Mouse (Mus musculus) urinary bladder, postnatal 25 days (tissue): ENCODE results near the gene Npas4.
"Not testable (repeated sequence)": the region's sequence is repeated elsewhere in the genome, so short reads cannot be mapped to it uniquely, and the experiment has no call there.

Source experiments
- DNase-seq: peaks from one replicate; pipeline ENCODE4 v3.0.0; 2022; ENCODE audit warnings: low spot score

Gene Npas4

DNA sequence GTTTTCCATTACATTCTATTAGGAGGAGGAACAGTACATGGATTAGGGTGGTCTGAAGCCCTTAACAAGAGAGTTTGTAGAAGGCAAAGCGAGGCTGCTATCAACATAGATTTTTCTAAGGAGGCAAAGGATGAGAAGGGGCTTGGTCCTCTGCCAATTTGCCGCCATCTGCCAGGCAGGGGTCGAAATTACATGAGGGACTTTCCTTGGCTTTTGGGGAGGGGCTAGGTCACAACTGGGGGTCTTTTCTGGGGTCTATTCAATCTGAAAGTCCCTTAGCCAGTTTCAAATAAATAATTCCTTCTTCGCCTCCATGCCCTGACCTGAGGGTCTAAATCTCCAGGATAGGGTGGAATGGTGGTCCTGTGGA is at the start of gene Npas4:
Npas4 (minus strand) TSS at position 61 of the 370 bp plus-strand sequence.
- no peak for DNase-seq

DNA sequence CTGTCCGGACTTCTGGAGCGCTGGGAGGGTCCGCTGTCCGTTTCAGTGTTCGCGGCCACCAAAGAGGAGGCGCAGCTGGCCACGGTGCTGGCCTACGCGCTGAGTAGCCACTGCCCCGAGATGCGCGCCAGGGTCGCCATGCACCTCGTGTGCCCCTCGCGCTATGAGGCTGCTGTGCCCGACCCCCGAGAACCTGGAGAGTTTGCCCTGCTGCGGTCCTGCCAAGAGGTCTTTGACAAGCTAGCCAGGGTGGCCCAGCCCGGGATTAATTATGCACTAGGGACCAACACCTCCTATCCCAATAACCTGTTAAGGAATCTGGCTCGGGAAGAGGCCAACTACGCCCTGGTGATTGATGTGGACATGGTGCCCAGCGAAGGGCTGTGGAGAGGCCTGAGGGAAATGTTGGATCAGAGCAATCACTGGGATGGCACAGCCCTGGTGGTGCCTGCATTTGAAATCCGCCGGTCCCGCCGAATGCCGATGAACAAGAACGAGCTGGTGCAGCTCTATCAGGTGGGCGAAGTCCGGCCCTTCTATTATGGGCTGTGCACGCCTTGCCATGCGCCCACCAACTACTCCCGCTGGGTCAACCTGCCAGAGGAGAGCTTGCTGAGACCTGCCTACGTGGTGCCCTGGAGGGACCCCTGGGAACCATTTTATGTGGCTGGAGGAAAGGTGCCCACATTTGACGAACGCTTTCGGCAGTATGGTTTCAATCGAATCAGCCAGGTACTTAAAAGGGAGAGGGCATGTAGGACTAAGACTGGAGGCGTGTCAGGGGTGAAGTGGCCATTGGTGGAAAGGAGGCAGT is 49.4 kb upstream of the Npas4 start:
- no peak for DNase-seq

DNA sequence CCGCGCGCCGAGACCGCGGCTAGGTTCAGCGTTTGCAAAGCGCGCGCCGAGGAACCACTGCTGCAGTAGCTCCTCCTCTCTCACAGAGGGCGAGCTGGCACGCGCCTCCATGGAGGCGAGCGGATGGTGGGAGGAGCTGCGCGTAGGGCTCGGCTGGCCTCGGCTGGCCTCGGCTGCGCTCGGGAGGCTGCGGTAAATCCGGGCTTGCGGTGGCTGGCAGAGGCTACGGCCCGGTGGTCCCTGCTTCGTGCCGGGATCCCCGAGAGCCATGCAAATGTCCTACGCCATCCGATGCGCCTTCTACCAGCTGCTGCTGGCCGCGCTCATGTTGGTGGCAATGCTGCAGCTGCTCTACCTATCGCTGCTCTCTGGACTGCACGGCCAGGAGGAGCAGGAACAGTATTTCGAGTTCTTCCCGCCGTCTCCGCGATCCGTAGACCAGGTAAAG is 48.6 kb upstream of the Npas4 start, which contains the start of the genes B4gat1 and AC124502.3:
B4gat1 (plus strand) TSS at position 118 of the 448 bp plus-strand sequence.
AC124502.3 (plus strand) TSS at position 183 of the 448 bp plus-strand sequence.
- DNase-seq = peak; percentile 80

DNA sequence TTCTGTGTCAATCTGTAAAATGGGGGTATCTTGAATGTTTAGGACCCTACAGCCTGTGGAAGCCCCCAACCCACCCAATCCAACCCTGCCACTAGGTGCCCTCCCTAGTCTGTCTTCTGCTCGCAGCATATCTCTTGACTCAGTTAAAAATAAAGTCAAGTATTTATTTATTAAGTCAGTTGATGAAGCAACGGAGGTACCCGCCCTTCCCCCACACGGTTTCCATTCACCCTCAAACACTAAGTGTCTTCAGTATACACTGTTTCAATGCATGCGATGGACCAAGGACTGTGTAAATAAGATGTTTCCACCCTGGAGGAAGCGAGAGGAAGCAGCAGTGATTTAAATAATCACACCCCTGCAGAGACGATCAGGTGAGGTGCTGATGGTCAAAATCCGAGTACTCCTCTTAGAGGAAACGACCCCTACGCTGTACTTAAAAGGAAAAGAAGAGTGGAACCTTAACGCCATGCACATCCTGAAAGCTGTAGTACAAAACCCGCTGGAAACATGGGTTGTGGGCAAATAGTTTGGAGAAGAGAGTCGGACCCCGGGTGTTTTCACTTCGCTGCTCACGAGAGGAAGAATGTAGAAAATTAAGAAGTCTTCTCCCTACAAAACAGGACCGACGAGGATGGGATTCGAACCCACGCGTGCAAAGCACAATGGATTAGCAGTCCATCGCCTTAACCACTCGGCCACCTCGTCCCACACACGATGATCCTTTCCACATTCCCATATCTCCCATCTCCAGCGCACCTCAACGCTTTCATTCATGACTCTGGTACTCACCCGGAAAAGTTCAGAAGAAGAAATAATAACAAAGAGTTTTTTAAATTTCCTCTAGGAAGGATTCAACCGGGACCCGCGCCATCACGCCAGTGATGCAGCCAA is 47.8 kb upstream of the Npas4 start:
- DNase-seq = peak; percentile 64

DNA sequence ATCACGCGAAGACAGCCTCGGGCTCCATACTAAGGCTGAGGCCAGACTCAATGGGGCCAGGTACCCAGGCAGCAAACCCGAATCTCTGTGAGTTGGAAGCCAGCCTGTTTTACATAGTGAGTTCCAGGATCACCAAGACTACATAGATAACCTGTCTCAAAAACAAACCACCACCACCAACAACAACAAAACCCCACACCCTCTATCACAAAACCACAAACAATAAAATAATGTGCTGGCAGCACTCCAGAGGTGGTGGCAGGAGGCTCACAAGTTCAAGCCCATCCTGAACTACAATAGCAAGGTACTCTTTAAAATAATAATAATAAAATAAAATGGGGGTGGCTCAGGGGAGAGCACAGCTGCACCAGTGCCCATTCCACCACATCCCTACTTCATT is 46.5 kb upstream of the Npas4 start:
- DNase-seq = no peak

DNA sequence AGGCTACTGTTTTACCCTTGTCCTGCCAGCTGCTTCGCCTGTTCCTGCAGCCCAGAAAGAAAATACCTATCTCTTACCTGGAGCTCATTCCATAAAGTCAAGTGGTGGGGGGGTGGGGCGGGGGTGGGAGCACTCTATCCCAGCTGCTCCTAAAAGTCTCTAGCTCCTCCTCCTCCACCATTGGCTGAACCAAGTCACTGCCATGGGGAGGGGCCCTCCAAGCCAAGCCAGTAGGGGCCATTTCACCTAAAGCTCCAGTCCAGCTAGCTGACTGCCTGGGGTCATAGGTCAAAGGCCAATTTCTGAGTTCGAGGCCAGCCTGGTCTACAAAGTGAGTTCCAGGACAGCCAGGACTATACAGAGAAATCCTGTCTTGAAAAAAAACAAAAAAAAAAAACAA is 42.6 kb upstream of the Npas4 start:
- no peak for DNase-seq

DNA sequence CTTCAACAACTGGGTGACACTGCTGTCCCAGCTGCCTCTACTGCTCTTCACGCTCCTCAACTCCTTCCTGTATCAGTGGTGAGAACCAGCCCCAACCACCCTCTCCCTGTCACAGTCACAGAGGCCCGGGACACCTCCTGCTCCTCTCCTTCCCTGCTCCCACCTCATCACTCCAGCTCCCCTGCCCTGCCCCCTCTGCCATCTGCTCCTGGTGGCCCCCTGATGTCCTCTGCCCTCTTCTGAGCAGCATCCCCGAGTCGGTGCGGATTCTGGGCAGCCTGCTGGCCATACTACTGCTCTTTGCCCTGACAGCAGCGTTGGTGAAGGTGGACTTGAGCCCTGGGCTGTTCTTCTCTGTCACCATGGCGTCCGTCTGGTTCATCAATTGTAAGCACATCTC is 36.0 kb upstream of the Npas4 start:
- DNase-seq = no peak

DNA sequence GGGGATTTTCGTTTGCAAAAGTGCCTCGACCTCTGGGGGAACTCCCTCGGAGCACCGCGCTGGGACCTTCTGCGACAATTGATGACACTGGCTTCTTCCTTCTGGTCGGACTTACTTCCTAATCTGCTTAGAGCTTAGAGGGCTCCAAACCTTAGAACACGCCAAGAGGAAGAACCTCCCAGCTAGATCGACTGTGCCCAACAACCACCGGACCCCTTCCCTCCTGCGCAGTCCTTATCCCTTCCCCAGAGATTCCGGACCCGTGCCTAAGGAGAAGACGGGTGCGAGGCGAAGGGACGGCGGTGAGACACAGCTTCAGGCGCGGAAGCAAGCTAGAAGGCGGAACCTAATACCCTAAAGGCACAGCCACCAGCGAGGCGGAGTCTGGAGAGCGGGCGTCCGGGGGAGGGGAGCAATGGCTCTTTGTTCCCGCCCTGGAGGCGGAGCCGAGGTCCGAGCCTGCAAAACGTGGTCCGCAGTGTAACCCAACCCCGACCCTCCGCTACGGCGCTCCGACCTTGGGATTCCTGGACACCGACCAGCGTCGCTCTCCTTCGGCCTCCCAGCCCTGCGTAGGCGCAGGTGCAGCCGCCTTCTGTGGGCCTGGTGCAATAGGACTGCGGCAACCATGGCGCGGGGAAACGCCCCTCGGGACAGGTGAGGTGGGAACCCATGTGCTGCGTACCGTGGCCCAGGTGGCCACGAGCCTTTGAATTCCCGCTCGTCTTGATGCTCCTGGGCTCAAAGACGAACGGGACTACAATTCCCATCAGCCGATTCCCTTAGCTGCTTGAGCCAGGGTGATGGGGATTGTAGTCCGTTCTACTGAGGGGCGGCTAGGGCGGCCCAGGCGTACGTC is 33.7 kb upstream of the Npas4 start, which contains the start of gene Slc29a2:
Slc29a2 (plus strand) TSS at position 240 of the 859 bp plus-strand sequence.
- DNase-seq = peak; percentile 86

DNA sequence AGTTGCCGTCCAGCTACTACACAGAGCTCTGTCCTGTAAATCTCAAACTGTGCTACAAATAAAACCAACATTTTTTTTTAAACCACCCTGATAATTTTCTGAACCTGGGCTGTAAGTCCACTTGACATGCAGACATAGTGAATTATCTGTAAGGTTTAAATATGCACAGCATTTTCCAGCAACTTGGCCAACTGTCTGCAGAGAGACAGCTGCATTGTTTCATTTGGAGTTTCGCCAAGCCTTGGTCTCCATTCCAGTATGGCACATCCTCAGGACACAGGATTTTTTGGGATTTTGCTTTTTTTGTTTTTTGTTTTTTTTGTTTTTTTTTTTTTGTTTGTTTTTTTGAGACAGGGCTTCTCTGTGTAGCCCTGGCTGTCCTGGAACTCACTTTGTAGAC is 31.3 kb upstream of the Npas4 start:
- DNase-seq = no peak

DNA sequence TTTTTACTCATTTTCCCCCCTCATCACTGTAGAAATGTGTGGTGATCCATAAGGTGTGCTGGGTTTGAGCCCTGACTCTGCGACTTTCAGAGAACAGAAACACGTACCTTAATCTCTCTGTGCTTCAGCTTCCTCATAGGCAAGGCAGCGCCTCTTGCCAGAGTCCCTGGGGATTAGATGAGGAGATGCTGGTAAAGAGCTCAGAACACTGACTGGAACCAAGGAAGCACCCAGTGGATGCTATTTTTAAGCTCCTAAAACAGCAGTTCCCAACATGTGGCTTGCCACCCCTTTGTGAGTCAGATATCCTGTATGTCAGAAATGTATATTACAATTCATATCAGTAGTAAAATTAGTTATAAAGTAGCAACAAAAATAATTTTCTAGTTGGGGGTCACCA is 28.1 kb upstream of the Npas4 start:
- DNase-seq = no peak

DNA sequence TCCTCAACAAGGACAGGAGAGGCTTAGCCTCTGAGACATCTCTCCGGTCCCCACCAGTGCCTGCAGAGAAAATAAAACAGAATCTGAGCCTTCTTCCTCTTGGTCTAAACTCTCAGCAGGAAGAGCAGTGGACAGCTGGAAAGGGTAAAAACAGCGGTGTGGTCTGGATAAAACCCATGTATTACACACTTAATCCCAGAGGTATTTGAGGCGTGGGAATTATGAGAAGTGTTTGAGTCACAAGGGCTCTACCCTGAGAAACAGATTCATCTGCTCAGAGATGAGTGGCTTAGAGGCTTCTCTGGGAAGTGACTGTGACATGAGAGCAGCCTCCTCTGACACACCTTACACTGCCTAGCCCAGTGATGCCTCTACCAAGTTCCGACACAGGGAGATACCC is 27.5 kb upstream of the Npas4 start:
- DNase-seq = no peak

DNA sequence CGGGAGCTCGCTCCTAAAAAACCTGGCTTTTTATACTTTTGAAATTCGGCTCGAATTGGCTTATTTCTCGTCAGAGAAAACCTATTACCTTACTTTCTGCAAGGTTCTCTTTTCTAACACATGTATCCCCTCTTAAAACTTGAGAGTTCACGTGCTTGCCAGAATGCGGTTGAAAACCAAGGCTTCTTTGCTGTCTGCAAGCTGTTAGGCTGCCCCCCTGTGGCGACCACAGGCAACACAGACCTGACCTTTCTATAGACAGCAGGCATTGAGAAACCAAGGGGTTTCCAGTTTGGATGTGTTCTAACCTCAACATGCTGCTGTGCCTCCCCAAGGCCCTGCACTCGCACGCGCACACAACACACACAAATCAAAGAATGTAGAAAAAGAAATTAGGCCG is 26.7 kb upstream of the Npas4 start:
- peak; percentile 63 for DNase-seq

DNA sequence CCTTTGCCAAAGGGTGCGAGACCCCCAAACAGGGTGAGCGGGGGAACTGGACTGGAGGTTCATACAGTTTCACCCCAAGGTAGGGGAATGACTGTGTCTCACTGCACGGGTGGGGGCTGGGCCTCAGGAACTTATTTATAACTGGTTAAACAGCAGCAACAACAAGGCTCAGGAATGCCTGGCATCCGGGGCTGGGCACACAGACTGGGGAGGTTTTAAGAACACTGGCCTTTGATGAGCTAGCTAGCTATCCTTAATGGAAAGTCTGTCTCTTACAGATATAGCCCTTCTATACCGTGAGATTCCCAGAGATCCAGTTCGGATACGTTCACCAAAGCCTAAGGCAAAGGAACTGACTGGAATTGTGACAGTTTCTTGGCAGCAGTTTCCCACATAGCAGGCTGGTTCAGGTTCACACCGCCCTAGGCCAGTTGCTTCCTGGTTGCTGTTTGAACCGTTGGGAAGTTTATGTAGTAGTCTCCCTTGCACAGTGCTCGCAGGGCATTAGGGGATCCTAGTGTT is 26.2 kb upstream of the Npas4 start:
- peak; percentile 41 for DNase-seq

DNA sequence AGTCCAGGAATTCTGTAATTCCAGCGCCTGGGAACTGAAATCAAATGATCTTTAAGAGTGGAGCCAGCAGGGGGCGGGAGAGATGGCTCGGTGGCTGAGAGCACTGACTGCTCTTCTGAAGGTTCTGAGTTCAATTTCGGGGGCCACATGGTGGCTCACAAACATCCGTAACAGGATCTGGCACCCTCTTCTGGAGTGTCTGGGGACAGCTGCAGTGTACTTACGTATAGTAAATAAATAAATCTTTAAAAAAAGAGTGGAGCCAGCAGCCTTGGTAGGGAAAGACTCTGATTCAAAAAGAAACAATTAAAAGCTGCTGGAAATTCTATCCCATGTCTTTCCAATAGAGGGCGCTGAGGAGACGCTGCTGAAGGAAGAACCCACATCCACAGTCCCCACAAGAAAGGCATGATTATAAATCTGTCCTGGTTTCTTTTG is 24.9 kb upstream of the Npas4 start:
- no peak for DNase-seq

DNA sequence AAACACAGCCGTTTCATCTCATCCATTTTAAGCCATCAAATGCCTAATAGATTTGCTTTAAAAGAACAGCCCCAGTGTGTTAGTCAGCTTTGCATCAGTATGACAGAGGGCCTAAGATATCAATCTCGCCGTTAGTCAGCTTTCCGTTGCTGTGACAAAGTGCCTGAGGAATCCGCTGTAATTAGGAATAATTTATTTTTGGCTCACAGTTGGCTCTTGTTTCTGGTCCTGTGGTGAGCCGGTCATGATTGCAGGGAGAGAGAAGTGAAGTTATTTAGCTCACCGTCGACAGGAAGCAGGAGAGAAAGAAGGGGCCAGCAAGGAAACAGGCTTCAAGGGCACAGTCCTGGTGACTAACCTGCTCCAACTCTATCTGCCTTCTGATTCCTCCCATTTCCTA is 23.0 kb upstream of the Npas4 start:
- DNase-seq = no peak

DNA sequence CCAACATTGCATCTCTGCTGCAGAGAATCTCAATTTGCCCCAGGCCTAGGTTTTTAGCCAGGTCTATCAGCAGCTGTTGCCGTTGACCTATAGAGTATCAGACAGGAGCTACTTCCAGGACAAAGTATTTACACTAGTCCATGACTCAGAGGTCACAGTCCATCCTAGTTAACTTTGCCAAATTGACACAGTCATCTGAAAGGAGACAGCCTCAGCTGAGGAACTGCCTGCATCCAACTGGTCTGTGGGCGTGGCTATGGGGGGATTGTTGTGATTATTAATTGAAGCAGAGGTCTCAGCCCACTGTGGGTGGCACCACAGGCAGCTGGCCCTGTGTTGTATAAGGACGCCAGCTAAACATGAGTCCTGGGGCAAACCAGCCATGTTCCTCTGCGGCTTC is 14.8 kb upstream of the Npas4 start:
- no peak for DNase-seq

DNA sequence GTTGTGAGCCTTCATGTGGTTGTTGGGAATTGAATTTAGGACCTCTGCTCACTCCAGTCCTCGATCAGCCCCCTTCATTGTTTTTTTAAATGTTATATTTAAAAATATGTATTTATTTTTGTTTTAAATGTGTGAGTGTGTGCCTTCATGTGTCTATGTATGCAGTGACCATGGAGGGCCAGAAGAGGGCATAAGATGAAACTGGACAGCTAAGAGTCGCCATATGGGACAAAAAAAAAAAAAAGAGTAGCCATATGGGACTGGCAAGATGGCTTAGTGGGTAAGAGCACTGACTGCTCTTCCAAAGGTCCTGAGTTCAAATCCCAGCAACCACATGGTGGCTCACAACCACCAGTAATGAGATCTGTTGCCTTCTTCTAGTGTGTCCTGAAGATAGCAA is 13.5 kb upstream of the Npas4 start:
- not testable (repeated sequence) for DNase-seq

DNA sequence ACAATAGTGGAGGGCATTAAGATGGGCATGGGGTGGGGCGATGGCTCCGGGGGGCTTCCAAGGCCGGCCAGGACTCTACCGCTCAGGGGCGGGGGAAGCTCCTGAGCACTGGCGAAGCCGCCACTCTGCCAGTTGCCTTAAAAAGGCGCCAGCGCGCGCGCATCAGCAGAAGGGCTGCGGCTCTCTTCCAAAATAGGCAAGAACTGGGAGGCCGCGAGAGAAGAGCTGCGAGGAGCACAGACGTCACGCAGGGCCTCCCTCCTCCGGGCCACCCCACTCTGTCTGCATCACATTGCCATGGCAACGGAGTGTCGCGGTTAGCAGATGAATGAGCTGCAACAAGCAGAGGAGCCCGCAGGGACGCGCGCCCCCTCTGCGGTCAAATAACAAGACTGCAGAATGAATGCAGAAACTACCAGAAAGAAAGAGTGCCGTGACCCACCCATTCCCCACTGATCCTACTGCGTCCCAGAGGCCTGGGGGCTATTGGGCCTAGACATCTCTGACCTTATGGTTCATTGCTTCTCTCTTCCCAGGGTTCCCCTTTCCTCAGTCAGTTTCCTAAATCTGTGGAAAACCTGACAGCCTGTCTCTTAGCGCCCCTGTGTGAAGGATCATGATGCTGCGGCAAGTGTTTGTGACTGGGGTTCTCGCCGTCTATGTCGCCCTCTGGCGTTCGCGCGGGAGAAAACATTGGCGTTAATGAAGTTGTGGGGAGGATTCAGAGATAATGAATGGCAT is 11.7 kb upstream of the Npas4 start:
- DNase-seq = peak; percentile 70

DNA sequence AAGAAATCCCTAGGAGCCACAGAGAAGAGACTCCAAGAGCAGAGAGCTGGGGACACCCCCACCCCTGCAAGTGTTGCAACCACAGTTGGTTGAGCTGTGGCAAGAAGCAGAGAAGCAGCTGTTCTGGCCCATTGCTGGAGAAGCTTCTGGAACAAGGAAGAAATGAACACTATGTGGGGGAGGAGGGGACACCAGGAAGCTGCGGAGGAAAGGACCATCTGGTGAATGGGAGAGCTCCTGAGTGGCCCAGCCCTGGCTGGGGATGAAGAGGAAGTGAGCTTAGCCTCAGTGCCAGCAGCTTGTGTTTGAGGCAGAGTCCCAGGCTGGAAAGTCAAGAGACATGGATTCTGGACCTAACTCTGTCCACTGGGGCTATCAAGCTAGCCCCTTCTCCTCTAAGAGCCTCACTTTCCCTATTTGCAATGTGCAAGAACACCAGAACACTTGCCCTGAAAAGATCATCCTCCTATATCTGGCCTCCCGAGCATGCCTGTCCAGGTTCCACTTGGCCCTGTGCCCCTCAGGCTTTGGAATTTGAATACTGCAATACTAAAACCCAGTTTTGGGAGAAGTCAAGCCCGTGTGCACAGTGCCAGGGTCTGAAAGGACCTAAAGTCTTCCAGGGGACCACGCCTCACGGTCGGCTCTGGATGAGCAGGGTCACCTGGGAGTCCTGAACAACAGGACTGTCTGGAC is 9.5 kb upstream of the Npas4 start:
- DNase-seq = no peak

DNA sequence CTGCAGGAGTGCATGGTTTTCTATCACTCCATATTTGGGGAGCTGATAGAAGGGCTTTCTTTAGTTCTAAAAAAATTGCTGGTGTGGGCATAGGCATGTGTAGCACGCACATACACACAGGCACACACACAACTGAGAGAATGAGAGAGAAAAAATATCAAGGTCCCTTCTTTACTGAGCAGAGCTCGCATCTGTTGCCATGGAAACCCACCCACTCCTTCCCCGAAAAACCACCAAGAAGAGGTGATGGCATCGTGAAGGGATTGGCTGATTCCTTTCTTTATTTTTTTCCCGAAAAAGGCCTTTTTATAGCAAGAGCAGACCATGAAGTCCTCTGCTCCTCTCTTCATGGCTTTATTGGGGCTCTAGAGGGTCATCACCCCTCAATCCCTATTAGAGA is 3.9 kb upstream of the Npas4 start:
- DNase-seq = no peak
